Mouse (Mus musculus) cerebellum, adult 18-20 months (tissue): Measurements from ENCODE around the gene Insl3.
"Not testable (repeated sequence)": the region's sequence is repeated elsewhere in the genome, so short reads cannot be mapped to it uniquely, and the experiment has no call there.

Source experiments
- DNase-seq, 2 experiments: peaks; one replicate each; pipeline ENCODE4 v3.0.0; 2021

The Insl3 gene

DNA sequence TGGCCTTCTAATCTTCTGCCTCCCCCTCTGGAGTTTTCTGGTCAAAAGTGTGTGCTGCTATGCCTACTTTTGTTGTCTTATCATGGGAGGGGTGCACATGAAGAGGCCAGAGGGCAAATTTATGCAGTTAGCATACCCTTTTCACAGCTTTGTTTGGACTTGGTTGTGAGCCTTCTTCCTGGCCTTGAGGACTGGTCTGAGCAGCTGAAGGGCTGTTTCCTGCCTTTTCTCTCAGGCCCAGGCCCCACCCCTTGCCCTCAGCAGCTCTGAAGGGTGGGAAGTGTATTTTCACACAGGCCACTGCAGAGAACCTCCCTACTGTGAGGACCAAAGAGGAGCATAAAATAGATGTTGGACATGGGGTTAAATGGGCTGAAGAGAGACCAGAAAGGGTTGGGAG is 11.5 kb upstream of the Insl3 start:
- DNase-seq: no peak

DNA sequence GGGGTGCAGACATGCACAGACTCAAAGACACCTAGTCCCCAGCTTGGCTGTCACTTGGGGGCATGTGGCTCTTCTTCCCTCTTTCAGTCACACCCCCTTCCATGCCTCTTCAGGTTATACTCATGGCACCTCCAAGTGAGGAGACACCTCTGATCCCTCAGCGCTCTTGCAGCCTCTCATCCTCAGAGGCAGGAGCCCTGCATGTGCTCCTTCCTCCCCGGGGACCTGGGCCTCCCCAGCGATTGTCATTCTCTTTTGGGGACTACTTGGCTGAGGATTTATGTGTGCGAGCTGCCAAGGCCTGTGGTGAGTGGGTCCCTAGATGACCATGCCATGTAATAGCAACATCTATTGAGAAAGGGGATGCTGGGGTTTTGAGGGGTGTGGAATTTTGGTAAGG is 10.8 kb upstream of the Insl3 start:
- DNase-seq: no peak

DNA sequence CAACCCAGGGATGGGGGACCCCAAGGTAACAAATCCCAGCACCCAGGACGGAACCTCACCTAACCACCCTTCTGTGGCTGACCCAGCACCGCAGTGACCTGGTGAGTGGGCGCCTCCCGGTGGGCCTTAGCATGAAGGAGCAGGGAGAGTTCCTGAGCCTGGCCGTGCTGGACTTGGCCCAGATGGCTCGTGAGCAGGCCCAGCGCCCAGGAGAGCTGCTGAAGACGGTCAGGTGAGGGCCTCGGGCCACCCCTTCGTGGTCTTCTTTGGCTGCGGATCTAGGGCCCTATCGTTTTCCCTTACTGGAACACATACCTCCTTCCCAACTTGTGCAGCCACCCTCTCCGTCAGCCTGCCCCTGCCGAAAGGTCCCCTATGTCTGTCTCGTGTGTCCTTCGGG is 9.9 kb upstream of the Insl3 start:
- peak in 1 of 2 experiments; percentile 47 for DNase-seq

DNA sequence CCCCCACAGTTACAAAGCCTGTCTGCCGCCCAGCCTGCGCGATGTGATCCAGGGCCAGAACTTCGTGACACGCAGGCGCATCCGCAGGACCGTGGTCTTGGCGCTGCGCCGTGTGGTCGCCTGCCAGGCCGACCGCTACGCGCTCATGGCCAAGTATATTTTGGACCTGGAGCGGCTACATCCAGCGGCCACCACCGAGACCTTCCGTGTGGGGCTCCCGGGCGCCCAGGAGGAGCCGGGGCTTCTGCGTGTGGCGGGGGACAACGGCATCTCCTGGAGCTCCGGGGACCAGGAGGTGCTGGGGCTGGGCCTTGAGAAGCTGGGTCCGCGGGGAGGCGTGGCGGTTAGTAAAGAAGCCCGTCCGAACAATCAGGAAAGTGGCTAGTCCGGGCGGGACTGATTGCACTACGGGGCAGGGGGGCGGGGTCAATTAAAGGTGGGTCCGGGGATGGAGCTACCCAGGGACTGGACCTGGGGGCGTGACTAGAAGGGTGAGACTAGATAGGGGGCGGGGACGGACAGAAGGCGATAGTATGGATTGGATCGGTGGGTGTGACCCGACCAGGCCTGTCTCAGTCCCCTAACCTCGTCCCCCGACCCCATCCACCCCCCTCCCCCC is 9.4 kb upstream of the Insl3 start:
- DNase-seq: peak; percentile 50 to 73

DNA sequence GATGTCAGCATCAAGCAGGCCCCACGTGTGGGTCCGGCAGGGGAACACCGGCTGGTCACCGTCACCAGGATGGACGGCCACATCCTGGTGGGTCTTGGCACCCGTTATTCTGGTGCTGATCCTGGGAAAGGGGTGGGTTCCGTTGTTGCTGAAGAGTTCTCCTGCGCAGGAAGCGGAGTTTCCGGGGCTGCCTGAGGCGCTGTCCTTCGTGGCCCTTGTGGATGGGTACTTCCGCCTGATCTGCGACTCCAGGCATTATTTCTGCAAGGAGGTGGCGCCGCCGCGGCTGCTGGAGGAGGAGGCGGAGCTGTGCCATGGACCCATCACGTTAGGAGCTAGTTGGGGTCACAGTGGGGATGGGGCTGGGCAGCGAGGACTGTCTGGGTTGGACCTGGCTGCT is 8.5 kb upstream of the Insl3 start:
- no peak for DNase-seq

DNA sequence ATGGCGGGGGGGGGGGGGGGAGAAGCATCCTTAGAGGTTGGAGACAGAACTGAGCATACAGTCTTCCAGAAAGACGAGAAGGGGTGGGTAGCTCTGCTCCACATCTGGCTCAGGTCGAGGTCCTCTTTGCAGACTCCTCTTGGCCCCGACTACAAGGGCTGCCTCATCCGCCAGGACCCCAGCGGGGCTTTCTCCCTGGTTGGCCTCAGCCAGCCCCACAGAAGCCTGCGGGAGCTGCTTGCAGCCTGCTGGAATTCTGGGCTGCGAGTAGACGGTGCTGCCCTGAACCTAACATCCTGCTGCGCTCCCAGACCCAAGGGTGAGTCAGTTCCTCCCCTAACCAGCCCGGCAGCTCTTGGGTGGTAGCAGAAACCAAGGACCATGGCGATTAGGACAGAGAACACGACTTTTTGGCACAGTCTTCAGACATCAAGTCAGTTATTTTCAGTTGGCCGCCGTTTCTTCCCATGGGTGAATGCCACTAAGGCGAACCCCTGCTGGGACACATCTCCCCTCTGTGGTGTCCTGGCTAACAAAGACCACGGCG is 7.6 kb upstream of the Insl3 start:
- no peak for DNase-seq

DNA sequence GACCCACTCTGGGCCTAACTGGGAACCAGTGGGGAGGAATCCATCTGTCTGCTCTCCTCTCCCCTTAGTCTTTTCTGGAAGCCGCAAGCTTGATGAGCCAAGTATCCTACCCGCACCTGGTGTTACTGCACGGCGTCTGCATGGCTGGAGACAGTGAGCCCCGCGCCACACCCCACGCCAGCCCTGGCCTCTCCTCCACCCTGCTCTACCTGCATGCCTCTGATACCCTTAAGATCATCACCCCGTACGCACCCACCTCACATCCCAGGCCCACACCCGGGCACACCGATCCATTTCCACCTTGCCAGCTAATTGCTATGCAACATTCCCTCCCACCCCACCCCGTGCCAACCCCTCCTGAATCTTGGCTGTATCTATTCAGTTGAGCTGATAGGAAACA is 6.2 kb upstream of the Insl3 start:
- no peak for DNase-seq

DNA sequence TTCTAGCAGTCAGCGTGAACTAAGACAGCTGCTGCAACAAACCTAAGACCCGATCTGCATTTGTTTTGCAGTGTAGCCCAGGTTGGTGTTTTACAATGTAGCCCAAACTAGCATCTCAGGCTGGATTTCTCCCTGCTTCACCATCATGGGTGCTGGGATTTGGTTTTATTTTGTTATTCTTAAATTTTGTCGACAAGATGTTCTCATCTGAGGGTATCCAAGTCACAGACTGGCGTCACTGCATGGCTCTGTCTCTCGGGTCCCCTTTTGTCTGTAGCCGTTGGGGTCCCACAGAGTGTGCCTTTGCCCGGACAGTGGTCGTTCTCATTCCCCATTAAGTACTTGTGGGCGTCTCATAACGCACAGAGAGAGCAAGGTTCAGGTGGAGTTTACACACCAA is 4.3 kb upstream of the Insl3 start:
- no peak for DNase-seq

DNA sequence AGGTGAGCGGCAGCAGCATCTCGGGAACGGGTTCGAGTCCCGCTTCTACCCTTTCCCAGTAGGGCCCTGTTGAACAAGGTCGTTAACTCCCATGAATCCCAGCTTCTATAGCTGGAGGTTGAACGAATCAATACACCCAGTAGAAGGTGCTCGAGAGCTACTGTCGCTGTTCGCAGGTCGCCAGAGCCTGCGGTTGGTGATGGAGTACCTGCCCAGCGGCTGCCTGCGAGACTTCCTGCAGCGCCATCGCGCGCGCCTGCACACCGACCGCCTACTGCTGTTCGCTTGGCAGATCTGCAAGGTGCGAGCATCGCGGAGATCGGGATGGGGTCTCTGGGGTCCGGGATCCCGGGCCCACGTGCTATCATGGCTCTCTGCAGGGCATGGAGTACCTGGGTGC is 3.4 kb upstream of the Insl3 start:
- peak in 1 of 2 experiments; percentile 24 for DNase-seq

DNA sequence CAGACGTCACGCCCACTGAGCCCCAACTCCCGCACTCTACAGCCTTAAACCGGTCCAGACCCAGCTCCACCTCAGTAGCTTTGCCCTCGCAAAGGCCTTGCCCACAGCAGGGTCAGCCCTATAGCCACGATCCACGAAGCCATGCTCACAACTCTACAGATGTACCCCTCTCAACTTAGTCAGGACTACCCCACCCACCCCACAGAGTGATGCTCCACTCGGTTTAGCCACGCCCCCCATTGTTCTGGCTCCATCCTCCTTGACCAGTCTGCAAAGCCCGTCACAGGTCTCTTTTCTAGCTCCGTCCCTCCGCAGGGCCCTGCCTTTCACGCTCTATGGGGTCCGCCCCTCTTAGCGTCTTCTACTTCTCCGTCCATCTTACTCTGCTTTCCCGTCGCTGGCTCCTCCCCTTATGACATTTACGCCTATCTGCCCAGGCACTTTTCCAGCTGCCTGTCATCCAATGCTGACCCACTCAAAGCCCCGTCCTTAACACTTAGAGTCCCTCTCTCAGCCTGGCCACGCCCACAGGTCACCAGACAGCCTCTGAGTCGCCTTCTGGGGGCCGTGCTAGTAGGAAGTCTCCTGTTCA is 2.8 kb upstream of the Insl3 start:
- DNase-seq: peak in 1 of 2 experiments; percentile 13

DNA sequence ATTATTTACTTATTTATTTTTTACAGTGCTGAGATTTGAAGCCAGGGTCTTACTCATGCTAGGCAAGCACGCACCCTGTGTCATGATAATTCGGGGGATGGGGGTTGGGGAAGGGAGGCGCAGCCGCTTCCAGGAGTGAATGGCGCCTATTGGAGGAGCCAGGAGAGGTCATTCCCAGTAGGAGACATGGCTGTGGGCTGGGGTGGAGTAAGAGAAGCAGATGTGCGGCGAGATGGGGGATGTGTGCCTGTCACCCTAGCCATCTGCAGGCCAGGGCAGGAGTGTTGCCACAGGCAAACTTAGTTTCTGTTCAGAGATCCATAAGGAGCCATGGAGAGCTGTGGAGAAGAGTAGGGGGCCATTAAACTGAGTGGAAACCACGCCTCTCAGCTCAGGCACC is 1.4 kb upstream of the Insl3 start:
- no peak for DNase-seq

DNA sequence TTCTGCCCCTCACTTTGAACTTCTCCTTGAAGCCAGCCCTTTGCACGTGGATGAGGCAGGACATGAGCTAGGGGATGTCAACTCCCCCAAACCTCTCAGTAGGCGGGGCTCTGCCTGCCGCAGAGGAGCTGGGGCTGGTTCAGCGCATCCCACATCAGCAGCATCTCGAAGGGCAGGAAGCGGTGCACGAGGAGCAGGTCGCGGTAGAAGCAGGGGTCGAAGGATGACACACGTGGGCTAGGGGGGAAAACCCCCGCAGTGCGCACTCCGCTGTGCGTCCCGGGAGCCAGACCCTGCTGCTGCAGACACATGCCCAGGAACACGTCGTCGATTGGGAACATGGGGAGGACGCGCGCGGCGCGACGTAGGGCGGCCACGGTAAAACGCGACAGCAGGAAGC is 3.5 kb downstream of the Insl3 start:
- no peak for DNase-seq

DNA sequence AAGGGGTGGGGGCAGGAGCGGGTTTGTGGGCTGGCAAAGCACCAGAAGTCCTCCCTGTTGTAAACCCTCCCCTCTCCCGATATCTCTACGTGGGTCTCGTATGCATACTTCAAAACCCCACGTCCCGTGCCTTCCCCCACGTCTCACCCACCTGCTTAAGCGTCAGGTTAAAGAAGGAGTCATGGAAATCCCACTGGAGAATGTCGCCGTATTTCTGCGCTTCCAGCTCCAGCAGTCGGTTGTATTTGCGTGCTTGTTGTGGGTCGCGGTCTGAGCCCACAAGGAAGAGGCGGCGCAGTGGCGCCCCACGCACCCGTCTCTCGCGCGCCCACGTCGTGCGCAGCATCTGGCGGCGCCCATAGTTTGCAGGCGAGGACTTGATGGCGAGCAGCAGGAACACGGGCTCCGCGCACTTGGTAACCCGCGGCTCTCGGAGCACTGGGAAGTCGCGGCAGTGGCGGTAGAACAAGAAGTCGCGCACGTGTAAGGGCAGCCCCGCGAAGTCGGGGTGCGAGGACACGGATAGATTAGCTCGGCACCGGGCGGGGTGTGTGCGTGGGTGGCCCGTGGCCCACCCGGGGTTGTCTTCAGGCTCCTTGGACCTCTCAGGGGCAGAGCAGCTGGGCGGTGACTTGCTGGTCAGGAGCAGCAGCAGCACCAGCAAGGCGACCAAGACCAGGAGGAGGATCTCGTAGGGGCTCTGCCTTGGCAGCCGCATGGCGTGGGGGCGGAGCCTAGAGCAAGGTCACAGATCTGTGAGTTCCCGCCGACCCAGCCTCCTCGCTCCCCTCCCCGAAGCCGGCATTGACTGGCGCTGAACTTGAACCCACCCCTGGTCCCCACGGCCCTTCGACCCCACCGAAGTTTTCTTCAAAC is 4.4 kb downstream of the Insl3 start:
- DNase-seq: no peak

DNA sequence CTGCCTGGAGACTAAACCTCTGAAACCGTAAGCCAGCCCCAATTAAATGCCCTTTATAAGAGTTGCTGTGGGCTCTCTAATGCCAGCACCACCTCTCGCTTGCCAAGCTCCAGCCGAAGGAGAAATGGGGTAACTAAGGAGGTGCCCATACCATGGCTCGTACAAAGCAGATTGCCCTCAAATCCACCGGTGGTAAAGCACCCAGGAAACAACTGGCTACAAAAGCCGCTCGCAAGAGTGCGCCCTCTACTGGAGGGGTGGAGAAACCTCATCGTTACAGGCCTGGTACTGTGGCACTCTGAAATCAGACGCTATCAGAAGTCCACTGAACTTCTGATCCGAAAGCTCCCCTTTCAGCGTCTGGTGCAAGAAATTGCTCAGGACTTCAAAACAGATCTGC is 6.4 kb downstream of the Insl3 start:
- not testable (repeated sequence) for DNase-seq

DNA sequence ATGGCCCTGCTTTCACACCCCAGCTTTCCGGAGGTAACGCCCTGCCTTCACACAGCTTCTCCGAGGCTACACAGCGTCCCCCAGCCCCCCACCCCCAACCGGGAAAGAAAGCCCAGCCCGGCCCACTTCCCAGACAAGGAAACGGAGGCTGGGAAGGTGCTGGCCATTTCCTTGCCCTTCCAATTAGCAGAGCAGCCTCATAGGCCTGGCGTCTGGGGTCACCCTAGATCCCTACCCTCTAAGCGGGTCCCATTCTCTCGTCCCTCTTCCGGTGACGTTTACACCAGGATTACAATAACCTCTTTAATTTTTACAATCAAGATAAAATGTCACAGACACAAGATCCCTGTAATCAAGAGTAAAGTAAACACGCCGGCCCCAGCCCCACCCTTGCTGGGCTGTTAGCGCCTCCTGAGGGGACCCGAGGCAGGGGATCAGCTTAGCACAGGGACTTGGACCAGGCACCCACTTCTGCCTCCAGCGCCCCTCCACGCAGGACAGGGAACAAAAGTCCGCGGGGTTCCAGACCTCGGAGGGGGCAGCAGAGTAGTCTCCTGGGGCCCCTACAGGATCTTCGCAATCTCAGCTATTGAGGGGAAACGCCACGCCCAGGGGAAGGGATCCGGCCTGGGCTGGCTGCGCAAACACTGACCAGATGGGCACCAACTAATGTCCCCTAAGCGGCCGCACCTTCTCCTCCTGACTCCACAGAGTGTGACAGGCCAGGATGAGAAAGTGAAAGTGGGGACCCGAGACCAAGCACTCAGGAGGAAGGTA is 11.7 kb downstream of the Insl3 start:
- no peak for DNase-seq

DNA sequence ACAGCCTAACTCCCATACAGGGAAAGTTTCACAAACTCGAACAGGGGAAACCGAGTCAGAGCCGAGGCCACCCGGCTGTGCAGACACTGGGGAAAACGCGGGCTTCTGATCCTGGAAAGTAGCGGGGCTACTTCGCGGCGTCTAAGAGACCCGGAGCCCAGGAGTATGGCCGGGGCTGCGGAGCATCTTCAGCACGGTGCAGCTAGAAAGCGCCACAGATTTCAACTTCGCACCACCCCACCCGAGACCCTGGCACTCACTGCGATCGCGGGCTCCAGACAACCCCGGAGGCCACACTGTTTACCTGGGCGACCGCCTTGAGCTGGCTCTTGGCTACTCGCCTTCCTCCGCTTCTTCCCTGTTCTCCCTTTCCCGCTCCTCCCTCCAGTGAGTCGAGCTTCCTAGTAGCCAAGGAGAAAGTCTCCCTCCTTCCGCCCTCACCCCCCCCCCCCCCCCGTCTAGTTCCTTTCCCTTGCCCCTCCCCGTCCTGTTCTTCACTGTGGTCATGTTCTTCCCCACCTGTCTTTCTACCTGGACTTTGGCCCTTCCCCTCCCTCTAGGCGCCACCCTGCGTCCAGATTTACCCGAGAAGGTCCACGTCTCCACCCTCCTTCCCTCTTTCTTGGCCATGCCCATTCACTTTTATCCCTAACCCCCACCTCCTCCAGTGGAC is 12.5 kb downstream of the Insl3 start, which contains the start of gene B3gnt3:
B3gnt3 (minus strand) TSS at position 376 of the 673 bp plus-strand sequence.
- DNase-seq: no peak

DNA sequence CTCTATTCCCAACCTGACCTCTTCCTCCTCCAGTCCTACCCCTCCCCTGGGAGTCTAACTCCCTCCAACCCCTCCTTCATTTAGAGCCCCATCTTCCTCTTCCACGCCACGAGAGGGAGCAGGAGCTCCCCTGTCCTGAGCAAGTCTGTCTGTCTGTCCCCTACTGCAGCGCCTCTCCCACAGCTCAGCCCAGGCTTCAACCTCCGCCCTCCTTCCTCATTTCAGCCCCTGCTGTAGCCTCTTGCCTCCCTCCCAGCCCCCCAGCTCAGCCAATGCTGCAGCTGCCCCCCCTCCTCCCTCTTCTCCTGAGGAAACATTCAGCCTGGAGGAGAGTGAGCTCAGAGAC is 13.0 kb downstream of the Insl3 start:
- no peak for DNase-seq

DNA sequence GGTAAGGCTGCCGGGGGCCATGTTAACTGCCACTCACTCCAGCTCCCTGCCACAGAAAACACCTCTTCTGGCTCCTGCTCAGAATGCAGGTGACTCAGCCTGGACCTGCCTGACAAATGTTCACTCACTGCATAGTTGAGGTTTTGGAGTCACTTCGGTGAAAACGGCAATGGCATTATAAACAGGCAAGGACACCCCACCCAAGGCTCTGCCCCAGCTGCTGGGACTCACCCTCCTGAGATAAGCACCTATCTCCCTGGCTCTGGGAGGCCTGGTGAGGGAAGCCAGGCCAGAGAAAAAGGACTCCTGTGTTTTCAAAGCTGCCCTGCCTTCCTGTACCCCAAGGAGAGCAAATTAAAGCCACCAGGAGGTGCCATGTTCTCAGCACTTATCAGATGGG is 13.9 kb downstream of the Insl3 start:
- DNase-seq: no peak

DNA sequence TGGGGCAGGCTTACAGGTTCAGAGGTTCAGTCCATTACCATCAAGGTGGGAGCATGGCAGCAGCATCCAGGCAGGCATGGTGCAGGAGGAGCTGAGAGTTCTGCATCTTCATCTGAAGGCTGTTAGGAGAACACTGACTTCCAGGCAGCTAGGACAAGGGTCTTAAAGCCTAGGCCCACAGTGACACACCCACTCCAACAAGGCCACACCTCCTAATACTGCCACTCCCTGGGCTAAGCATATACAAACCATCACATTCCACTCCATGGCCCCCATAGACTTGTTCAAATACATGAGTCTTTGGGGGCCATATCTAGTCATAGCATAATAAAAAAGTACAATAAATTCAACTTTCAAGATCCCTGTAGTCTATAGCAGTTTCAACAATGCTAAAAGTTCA is 14.4 kb downstream of the Insl3 start:
- not testable (repeated sequence) for DNase-seq

DNA sequence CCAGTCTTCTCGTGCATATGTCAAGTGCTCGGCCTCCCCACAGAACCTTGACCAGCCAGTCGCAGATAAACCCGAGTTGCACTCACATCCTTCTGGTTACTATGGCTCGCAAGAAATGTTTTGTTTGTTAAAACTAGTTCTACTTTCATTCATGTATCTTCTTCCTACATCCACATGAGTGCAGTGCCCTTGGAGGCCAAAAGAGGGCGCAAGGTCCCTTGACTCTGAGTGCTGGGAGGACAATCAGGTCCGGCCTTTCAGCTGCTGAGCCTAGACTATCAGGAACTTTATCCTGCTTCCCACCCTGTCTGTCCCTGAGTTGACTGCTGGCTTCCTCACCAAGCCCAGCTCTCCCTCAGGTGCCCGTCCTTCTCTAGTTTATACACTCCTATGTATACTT is 18.9 kb downstream of the Insl3 start:
- DNase-seq: peak; percentile 50 to 54

DNA sequence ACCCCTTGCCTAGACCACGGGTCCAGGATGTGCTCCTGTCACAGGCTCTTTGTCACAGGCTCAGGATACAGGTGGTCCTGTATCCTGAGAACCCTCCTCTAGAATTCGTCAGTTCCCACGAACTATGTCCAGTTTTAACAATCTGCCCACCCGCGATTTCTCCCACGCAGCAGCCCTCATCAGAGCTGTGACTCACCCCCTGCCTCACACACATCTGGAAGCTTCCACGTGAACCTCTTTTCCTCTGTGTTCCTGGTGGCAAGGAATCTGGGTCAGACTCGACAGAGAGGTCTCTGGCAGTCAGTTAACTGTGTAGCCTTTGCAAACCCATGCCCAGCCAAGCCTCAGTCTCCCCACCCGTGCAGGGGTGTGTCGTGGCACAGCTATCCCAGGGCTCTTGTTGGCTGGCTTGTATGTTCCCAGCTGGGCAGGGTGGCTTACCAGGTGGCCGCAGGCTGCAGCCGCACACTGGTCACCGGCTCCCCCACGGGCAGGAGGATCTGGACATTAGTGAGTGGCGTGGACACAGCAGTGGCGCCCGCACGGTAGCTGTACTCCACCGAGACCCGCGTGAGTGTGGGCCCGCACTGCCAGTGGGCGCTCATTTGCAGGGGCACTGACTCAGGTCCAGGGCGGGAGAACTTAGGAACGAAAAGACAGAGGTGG is 20.3 kb downstream of the Insl3 start:
- DNase-seq: peak in 1 of 2 experiments; percentile 16
